Mouse (Mus musculus): ENCODE data around the gene Ifitm1. TPM values are rescaled to one million over a fixed set of nuclear protein-coding genes. Genes with fewer than 3 reads are reported as not detected.

The Ifitm1 gene
- polyA plus RNA-seq (2014; fragmentation: Nextera tagmentation; extraction: Ambion mirVana) = 63.4 and 76.6 TPM in 2 replicates

- no peaks in the 10 kb centered on the region for H3K27me3 ChIP-seq (replicated peaks; ENCODE audit: control insufficient read depth, insufficient read depth, low read length)
- H3K4me2 ChIP-seq (ENCODE audit: low read depth, low read length) = peak within 1 kb of the TSS; percentile 33; the same call in 1 of the 2 replicates
- H3K9ac ChIP-seq (ENCODE audit: low read depth, low read length) = peak within 1 kb of the TSS; percentile 9; the same call in 1 of the 2 replicates
- no peaks in the 10 kb centered on the region for H3K9me3 ChIP-seq (ENCODE audit: control insufficient read depth, low read length)
- peaks cover 15% of the 10 kb centered on the region for H3K4me1 ChIP-seq (ENCODE audit: control insufficient read depth, insufficient read depth, low read length)
- no peak for ATAC-seq (ENCODE audit: low read depth)
- DNase-seq (ENCODE audit: low spot score) = no peak
- H3K27ac ChIP-seq (replicated peaks; ENCODE audit: low read depth, low read length) = peak within 1 kb of the TSS; percentile 67
- no peaks in the 10 kb centered on the region for H3K36me3 ChIP-seq (ENCODE audit: control insufficient read depth, insufficient read depth, low read length)
- H3K4me3 ChIP-seq (ENCODE audit: low read depth, low read length) = peak within 1 kb of the TSS; percentile 0; the same call in 1 of the 2 replicates
- 82% methylated on average over 4 of the region's 4 CpGs for WGBS
These were observed at the start of gene Ifitm1 for GRCm38 (mm10) chr7:140966921-140967320. TSS of gene Ifitm1 (plus strand) at chr7:140967221.

DNA sequence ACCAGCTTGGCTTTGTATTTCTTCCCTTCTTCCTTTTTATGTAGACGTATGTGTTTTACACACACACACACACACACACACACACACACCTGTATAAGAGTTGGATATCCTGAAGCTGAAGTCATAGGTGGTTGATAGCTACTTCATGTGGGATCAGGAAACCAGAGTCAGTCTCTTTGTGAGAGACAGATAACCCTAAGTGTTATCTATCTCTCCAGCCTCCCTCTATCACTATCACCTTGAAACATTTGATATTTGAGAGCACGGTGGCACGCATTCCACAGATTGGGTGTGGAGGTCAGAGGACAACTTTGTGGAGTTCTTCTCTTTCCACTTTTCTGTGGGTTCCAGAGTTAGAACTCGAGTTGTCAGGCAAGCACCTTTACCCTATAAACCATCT lies 47.1 kb upstream of the Ifitm1 start:
- DNase-seq (ENCODE audit: low spot score) = no peak
- no peak overlapping the region for H3K27ac ChIP-seq (replicated peaks; ENCODE audit: low read depth, low read length)

DNA sequence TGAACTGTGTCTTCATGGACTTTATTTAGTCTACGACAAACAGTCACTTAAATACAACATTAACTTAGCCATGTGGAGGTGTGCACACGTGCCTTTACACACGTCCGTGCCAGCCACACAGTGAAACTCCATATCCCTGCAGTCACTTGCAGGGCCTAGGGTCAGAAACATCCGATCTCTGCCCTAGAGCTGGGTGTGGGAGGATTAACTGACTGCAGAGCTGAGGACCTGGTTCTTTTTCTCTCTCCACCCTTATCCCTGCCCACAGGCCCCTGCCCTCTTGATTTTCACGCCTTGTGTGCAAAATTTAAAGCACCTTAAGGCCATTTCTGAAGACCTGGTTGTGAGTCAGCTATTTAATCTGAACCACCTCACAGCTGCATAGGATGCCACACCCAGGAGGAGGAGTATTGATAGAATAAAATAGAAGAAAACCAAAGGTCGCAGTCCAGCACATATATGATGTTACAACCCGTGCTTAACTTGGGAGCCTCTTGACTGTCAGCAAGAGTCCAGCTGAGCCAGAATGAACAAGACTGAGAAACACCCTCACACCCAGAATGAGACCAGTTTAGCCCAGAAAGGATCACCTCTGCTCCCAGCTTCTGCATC lies 46.5 kb upstream of the Ifitm1 start, which contains the start of gene Nlrp6:
Nlrp6 (plus strand) TSS at position 485 of the 612 bp plus-strand sequence.
- H3K4me1 ChIP-seq (ENCODE audit: control insufficient read depth, insufficient read depth, low read length) = peaks cover 9% of the 10 kb centered on the region
- ATAC-seq (ENCODE audit: low read depth) (no peak), DNase-seq (ENCODE audit: low spot score) (no peak)
- 0 out of 2 replicates have a peak within 1 kb of the TSS, but pooled peaks have one; percentile 39 for H3K4me3 ChIP-seq (ENCODE audit: low read depth, low read length)
- H3K9me3 ChIP-seq (ENCODE audit: control insufficient read depth, low read length) = no peaks in the 10 kb centered on the region
- H3K27me3 ChIP-seq (replicated peaks; ENCODE audit: control insufficient read depth, insufficient read depth, low read length) = peaks cover 63% of the 10 kb centered on the region
- 69% methylated on average over 8 of the region's 8 CpGs for WGBS
- no peak within 1 kb of the TSS for H3K27ac ChIP-seq (replicated peaks; ENCODE audit: low read depth, low read length)
- no peak within 1 kb of the TSS for H3K9ac ChIP-seq (ENCODE audit: low read depth, low read length)
- H3K36me3 ChIP-seq (ENCODE audit: control insufficient read depth, insufficient read depth, low read length) = no peaks in the 10 kb centered on the region
- no peak within 1 kb of the TSS for H3K4me2 ChIP-seq (ENCODE audit: low read depth, low read length)

More for the DNA sequence above, 47.1 kb upstream of the Ifitm1 start:
- Histone ChIP-seq H3K27me3 (replicated peaks; ENCODE audit: control insufficient read depth, insufficient read depth, low read length) (peaks cover 59% of the 10 kb centered on the region), H3K4me3 (ENCODE audit: low read depth, low read length) (no peak overlapping the region), H3K9ac (ENCODE audit: low read depth, low read length) (no peak overlapping the region), H3K4me2 (ENCODE audit: low read depth, low read length) (no peak overlapping the region), H3K4me1 (ENCODE audit: control insufficient read depth, insufficient read depth, low read length) (peaks cover 9% of the 10 kb centered on the region), H3K36me3 (ENCODE audit: control insufficient read depth, insufficient read depth, low read length) (no peaks in the 10 kb centered on the region), H3K9me3 (ENCODE audit: control insufficient read depth, low read length) (no peaks in the 10 kb centered on the region)
- no peak for ATAC-seq (ENCODE audit: low read depth)
- 75% methylated on average over 4 of the region's 4 CpGs for WGBS

GRCm38 (mm10) chr7:140921225-140921975 lies 45.6 kb upstream of the Ifitm1 start:
- H3K27me3 ChIP-seq (replicated peaks; ENCODE audit: control insufficient read depth, insufficient read depth, low read length) = peaks cover 63% of the 10 kb centered on the region
- ATAC-seq (ENCODE audit: low read depth) = no peak
- no peak overlapping the region for H3K9ac ChIP-seq (ENCODE audit: low read depth, low read length)
- H3K36me3 ChIP-seq (ENCODE audit: control insufficient read depth, insufficient read depth, low read length) = no peaks in the 10 kb centered on the region
- H3K9me3 ChIP-seq (ENCODE audit: control insufficient read depth, low read length) = no peaks in the 10 kb centered on the region
- no peak overlapping the region for H3K27ac ChIP-seq (replicated peaks; ENCODE audit: low read depth, low read length)
- DNase-seq (ENCODE audit: low spot score) = no peak
- 0 out of 2 replicates have a peak overlapping the region, but pooled peaks have one; percentile 39 for H3K4me3 ChIP-seq (ENCODE audit: low read depth, low read length)
- 23% methylated on average over 21 of the region's 22 CpGs for WGBS
- H3K4me2 ChIP-seq (ENCODE audit: low read depth, low read length) = no peak overlapping the region
- H3K4me1 ChIP-seq (ENCODE audit: control insufficient read depth, insufficient read depth, low read length) = peaks cover 9% of the 10 kb centered on the region

DNA sequence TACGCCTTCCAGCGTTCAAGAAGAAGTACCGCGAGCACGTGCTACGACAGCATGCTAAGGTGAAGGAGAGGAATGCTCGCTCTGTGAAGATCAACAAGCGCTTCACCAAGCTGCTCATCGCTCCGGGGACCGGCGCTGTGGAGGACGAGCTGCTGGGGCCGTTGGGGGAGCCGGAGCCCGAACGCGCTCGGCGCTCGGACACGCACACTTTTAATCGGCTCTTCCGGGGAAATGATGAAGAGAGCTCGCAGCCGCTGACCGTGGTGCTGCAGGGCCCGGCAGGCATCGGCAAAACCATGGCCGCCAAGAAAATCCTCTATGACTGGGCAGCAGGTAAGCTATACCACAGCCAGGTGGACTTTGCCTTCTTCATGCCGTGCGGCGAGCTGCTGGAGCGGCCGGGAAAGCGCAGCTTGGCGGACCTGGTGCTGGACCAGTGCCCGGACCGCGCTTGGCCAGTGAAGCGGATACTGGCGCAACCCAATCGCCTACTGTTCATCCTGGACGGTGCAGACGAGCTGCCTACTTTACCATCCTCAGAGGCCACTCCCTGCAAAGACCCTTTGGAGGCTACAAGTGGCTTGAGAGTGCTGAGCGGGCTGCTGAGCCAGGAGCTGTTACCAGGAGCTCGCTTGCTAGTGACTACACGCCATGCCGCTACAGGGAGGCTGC lies 44.5 kb upstream of the Ifitm1 start:
- WGBS = 1% methylated on average over 44 of the region's 49 CpGs
- H3K27me3 ChIP-seq (replicated peaks; ENCODE audit: control insufficient read depth, insufficient read depth, low read length) = peaks cover 63% of the 10 kb centered on the region

DNA sequence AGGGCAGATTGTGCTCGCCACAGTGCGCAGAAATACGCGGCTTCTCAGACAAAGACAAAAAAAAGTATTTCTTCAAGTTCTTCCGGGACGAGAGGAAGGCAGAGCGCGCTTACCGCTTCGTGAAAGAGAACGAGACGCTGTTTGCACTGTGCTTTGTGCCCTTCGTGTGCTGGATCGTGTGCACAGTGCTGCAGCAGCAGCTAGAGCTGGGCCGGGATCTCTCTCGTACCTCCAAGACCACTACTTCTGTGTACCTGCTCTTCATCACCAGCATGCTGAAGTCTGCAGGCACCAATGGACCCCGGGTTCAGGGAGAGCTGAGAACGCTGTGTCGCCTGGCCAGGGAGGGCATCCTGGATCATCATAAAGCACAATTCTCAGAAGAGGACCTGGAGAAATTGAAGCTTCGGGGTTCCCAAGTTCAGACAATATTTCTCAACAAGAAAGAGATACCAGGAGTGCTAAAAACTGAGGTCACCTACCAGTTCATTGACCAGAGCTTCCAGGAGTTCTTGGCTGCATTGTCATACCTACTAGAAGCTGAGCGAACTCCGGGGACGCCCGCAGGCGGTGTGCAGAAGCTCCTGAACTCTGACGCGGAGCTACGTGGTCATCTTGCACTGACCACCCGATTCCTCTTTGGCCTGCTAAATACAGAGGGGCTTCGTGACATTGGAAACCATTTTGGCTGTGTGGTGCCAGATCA lies 43.8 kb upstream of the Ifitm1 start:
- Histone ChIP-seq H3K4me3 (ENCODE audit: low read depth, low read length) (peak overlapping the region; percentile 39), H3K4me2 (ENCODE audit: low read depth, low read length) (peak overlapping the region; percentile 74), H3K9ac (ENCODE audit: low read depth, low read length) (no peak overlapping the region), H3K27ac (replicated peaks; ENCODE audit: low read depth, low read length) (no peak overlapping the region), H3K4me1 (ENCODE audit: control insufficient read depth, insufficient read depth, low read length) (peaks cover 9% of the 10 kb centered on the region), H3K9me3 (ENCODE audit: control insufficient read depth, low read length) (no peaks in the 10 kb centered on the region), H3K36me3 (ENCODE audit: control insufficient read depth, insufficient read depth, low read length) (no peaks in the 10 kb centered on the region), H3K27me3 (replicated peaks; ENCODE audit: control insufficient read depth, insufficient read depth, low read length) (peaks cover 63% of the 10 kb centered on the region)
- 16% methylated on average over 30 of the region's 30 CpGs for WGBS
- DNase-seq (ENCODE audit: low spot score) (no peak), ATAC-seq (ENCODE audit: low read depth) (no peak)

More for the DNA sequence above, 44.5 kb upstream of the Ifitm1 start:
- Histone ChIP-seq H3K4me3 (ENCODE audit: low read depth, low read length) (peak overlapping the region; percentile 39), H3K4me1 (ENCODE audit: control insufficient read depth, insufficient read depth, low read length) (peaks cover 9% of the 10 kb centered on the region), H3K27ac (replicated peaks; ENCODE audit: low read depth, low read length) (no peak overlapping the region), H3K4me2 (ENCODE audit: low read depth, low read length) (peak overlapping the region; percentile 74), H3K9ac (ENCODE audit: low read depth, low read length) (0 out of 2 replicates have a peak overlapping the region, but pooled peaks have one; percentile 8), H3K36me3 (ENCODE audit: control insufficient read depth, insufficient read depth, low read length) (no peaks in the 10 kb centered on the region), H3K9me3 (ENCODE audit: control insufficient read depth, low read length) (no peaks in the 10 kb centered on the region)
- 0 out of 2 replicates have a peak, but pooled peaks have one; percentile 41 for ATAC-seq (ENCODE audit: low read depth)
- DNase-seq (ENCODE audit: low spot score) = no peak

DNA sequence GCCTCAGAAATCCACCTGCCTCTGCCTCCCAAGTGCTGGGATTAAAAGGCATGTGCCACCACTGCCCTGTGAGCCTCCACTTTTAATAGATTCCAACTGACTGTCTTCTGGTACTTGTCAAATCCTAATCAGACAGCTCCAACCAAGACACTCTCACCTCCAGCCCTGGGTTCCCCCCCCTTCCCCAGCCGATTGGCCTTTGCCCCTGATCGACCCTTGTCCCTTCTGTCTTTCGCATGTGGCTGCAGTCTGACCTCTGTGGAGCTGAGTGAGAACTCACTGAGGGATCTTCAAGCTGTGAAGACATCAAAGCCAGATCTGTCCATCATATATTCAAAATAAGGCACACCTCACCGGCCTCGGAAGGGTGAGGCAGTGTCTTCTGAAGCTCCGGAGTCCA lies 39.8 kb upstream of the Ifitm1 start:
- no peaks in the 10 kb centered on the region for H3K9me3 ChIP-seq (ENCODE audit: control insufficient read depth, low read length)
- H3K4me1 ChIP-seq (ENCODE audit: control insufficient read depth, insufficient read depth, low read length) = peaks cover 7% of the 10 kb centered on the region
- WGBS = 77% methylated on average over 6 of the region's 6 CpGs
- H3K36me3 ChIP-seq (ENCODE audit: control insufficient read depth, insufficient read depth, low read length) = no peaks in the 10 kb centered on the region
- H3K4me3 ChIP-seq (ENCODE audit: low read depth, low read length) = no peak overlapping the region
- no peak overlapping the region for H3K27ac ChIP-seq (replicated peaks; ENCODE audit: low read depth, low read length)
- no peak for ATAC-seq (ENCODE audit: low read depth)
- no peak overlapping the region for H3K9ac ChIP-seq (ENCODE audit: low read depth, low read length)
- no peak overlapping the region for H3K4me2 ChIP-seq (ENCODE audit: low read depth, low read length)
- no peak for DNase-seq (ENCODE audit: low spot score)
- peaks cover 31% of the 10 kb centered on the region for H3K27me3 ChIP-seq (replicated peaks; ENCODE audit: control insufficient read depth, insufficient read depth, low read length)

DNA sequence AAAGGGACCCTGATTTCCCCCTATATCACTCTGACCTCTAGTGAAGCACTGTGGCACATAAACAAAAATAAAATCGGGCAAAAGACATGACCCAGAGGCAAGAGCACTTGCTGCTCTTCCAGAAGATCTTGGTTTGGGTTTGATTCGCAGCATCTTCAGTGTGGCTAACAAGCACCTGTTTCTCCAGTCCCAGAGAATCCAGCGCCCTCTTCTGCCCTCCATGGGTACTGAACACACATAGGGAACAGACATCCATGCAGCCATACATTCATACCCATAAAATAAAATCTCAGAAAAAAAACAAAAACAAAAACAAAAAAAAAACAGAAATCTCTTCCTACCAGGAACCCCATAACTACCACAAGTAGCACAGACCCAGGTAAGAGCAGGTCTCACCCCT lies 28.6 kb upstream of the Ifitm1 start:
- H3K4me2 ChIP-seq (ENCODE audit: low read depth, low read length) = no peak overlapping the region
- H3K4me3 ChIP-seq (ENCODE audit: low read depth, low read length) = no peak overlapping the region
- H3K27me3 ChIP-seq (replicated peaks; ENCODE audit: control insufficient read depth, insufficient read depth, low read length) = no peaks in the 10 kb centered on the region
- DNase-seq (ENCODE audit: low spot score) (no peak), ATAC-seq (ENCODE audit: low read depth) (no peak)
- no peak overlapping the region for H3K27ac ChIP-seq (replicated peaks; ENCODE audit: low read depth, low read length)
- H3K36me3 ChIP-seq (ENCODE audit: control insufficient read depth, insufficient read depth, low read length) = no peaks in the 10 kb centered on the region
- H3K9ac ChIP-seq (ENCODE audit: low read depth, low read length) = no peak overlapping the region
- 53% methylated on average over 3 of the region's 3 CpGs for WGBS
- no peaks in the 10 kb centered on the region for H3K9me3 ChIP-seq (ENCODE audit: control insufficient read depth, low read length)
- H3K4me1 ChIP-seq (ENCODE audit: control insufficient read depth, insufficient read depth, low read length) = peaks cover 19% of the 10 kb centered on the region

Data from embryonic facial prominence, embryonic 14.5 days (tissue).